9 mouse cellular contexts compared by ENCODE assay signal in genomic region chr15:81812696-81813631, GRCm38 (mm10). TPM values are rescaled to one million over a fixed set of nuclear protein-coding genes. Genes with fewer than 3 reads are reported as not detected.
DNase-seq lines count a peak whose midpoint lies in the region; ATAC-seq and TF ChIP-seq lines count a peak whose summit lies in the region.
"Had no signal": no experiment of that assay in that cellular context is flagged by ENCODE, and none has a peak within 500 bp of the region (broad histone marks: within the 10 kb centered on the region; RNA-seq: fewer than 3 reads in every experiment).

No protein-coding gene starts in this region.

- TF ChIP-seq CTCF in lung, embryonic 14.5 days (IDR thresholded peaks at IDR 0.05; ENCODE audit: low read depth): no peak

- peaks cover 9% of the 10 kb centered on the region for H3K4me1 ChIP-seq in lung, embryonic 14.5 days (ENCODE audit: insufficient read depth)
- peaks cover 28% of the 10 kb centered on the region for H3K4me1 ChIP-seq in forebrain, embryonic 14.5 days (ENCODE audit: control insufficient read depth, insufficient read depth, low read length)
- peaks cover 31% of the 10 kb centered on the region for H3K4me1 ChIP-seq in limb, embryonic 13.5 days
- H3K4me1 ChIP-seq in stomach, embryonic 14.5 days (ENCODE audit: control insufficient read depth, insufficient read depth, low read length): peaks cover 15% of the 10 kb centered on the region; the same call in 1 of the 2 replicates

- intact Hi-C loops in left cerebral cortex, postnatal 25 days (cut with DNase I): no loop called here

- 64% methylated on average over 7 of the region's 7 CpGs for WGBS in lung, embryonic 14.5 days
- 76% methylated on average over 7 of the region's 7 CpGs for WGBS in forebrain, embryonic 14.5 days
- WGBS in limb, embryonic 13.5 days: 71% methylated on average over 7 of the region's 7 CpGs
- WGBS in stomach, embryonic 14.5 days: 69% methylated on average over 7 of the region's 7 CpGs

- DNase-seq in lung, embryonic 14.5 days: no peak
- no peak for DNase-seq in lung, postnatal 25 days (ENCODE audit: low spot score)
- DNase-seq in forebrain, embryonic 14.5 days (ENCODE audit: low spot score): no peak
- no peak for DNase-seq in left cerebral cortex, postnatal 25 days (ENCODE audit: low spot score in 2 of 2)
- DNase-seq in adrenal gland, adult 18-20 months (ENCODE audit: low spot score in 2 of 2): no peak
- DNase-seq: thymus, postnatal 25 days had no signal

- H3K4me2 ChIP-seq in lung, embryonic 14.5 days: peak overlapping the region; percentile 87
- H3K4me2 ChIP-seq in forebrain, embryonic 14.5 days (ENCODE audit: low read length): peak overlapping the region; percentile 87
- peak overlapping the region; percentile 81 for H3K4me2 ChIP-seq in limb, embryonic 13.5 days (replicated peaks)
- H3K4me2 ChIP-seq in stomach, embryonic 14.5 days (replicated peaks; ENCODE audit: low read depth, low read length): peak overlapping the region; percentile 77

- H3K36me3 ChIP-seq in lung, embryonic 14.5 days (ENCODE audit: insufficient read depth): peaks cover 32% of the 10 kb centered on the region
- peaks cover 34% of the 10 kb centered on the region for H3K36me3 ChIP-seq in forebrain, embryonic 14.5 days (ENCODE audit: control insufficient read depth, insufficient read depth, low read length)
- peaks cover 31% of the 10 kb centered on the region for H3K36me3 ChIP-seq in limb, embryonic 13.5 days
- peaks cover 29% of the 10 kb centered on the region for H3K36me3 ChIP-seq in stomach, embryonic 14.5 days (ENCODE audit: control insufficient read depth, insufficient read depth, low read length)

- H3K9me3 ChIP-seq in lung, embryonic 14.5 days (ENCODE audit: low read depth, low read length): no peaks in the 10 kb centered on the region
- H3K9me3 ChIP-seq in forebrain, embryonic 14.5 days (replicated peaks; ENCODE audit: control insufficient read depth, low read length): no peaks in the 10 kb centered on the region
- H3K9me3 ChIP-seq in limb, embryonic 13.5 days: no peaks in the 10 kb centered on the region
- H3K9me3 ChIP-seq in stomach, embryonic 14.5 days (ENCODE audit: control insufficient read depth, low read depth, low read length): no peaks in the 10 kb centered on the region

- H3K27me3 ChIP-seq in lung, embryonic 14.5 days (ENCODE audit: insufficient read depth, low read length): no peaks in the 10 kb centered on the region
- no peaks in the 10 kb centered on the region for H3K27me3 ChIP-seq in forebrain, embryonic 14.5 days (replicated peaks; ENCODE audit: control insufficient read depth, insufficient read depth, low read length)
- no peaks in the 10 kb centered on the region for H3K27me3 ChIP-seq in limb, embryonic 13.5 days
- no peaks in the 10 kb centered on the region for H3K27me3 ChIP-seq in stomach, embryonic 14.5 days (ENCODE audit: control insufficient read depth, insufficient read depth, low read length)

- H3K27ac ChIP-seq in lung, embryonic 14.5 days (ENCODE audit: low read depth): no peak overlapping the region
- no peak overlapping the region for H3K27ac ChIP-seq in forebrain, embryonic 14.5 days (ENCODE audit: low read depth, low read length)
- no peak overlapping the region for H3K27ac ChIP-seq in limb, embryonic 13.5 days
- H3K27ac ChIP-seq in stomach, embryonic 14.5 days (ENCODE audit: low read length): no peak overlapping the region

- no peak overlapping the region for H3K4me3 ChIP-seq in lung, embryonic 14.5 days (ENCODE audit: low read depth, low read length)
- H3K4me3 ChIP-seq in forebrain, embryonic 14.5 days (ENCODE audit: low read depth, low read length): peak overlapping the region; percentile 67; the same call in 1 of the 2 replicates
- peak overlapping the region; percentile 79 for H3K4me3 ChIP-seq in limb, embryonic 13.5 days
- H3K4me3 ChIP-seq in stomach, embryonic 14.5 days (ENCODE audit: low read depth, low read length): no peak overlapping the region

- no peak for ATAC-seq in lung, embryonic 14.5 days (ENCODE audit: insufficient read depth)
- ATAC-seq in forebrain, embryonic 14.5 days: no peak
- no peak for ATAC-seq in limb, embryonic 13.5 days (ENCODE audit: low FRiP score, low read depth)
- no peak for ATAC-seq in stomach, embryonic 14.5 days (ENCODE audit: insufficient number of reproducible peaks, insufficient read depth, low FRiP score, low read depth)
- ATAC-seq: activated CD4-positive, CD25-positive, alpha-beta regulatory T cell, adult 4 months had no signal

- no peak overlapping the region; the same call in 1 of the 2 replicates for H3K9ac ChIP-seq in lung, embryonic 14.5 days
- peak overlapping the region; percentile 82; the same call in 1 of the 2 replicates for H3K9ac ChIP-seq in forebrain, embryonic 14.5 days (ENCODE audit: low read length)
- H3K9ac ChIP-seq in limb, embryonic 13.5 days: peak overlapping the region; percentile 82
- no peak overlapping the region for H3K9ac ChIP-seq in stomach, embryonic 14.5 days (replicated peaks; ENCODE audit: low read depth, low read length)

RNA-seq across cellular contexts. Expression of gene Tef, which starts 10.7 kb away (rescaled TPM):
- polyA plus RNA-seq in lung, embryonic 14.5 days (2014; fragmentation: Nextera tagmentation; extraction: Ambion mirVana): 23.5 and 23.8 TPM in 2 replicates
- 15.1 and 18.1 TPM in 2 replicates for polyA plus RNA-seq in forebrain, embryonic 14.5 days (2014; fragmentation: Nextera tagmentation; extraction: Ambion mirVana)
- polyA plus RNA-seq in limb, embryonic 13.5 days (2015; fragmentation: Nextera tagmentation; extraction: Ambion mirVana): 25.4 and 26.0 TPM in 2 replicates
- polyA plus RNA-seq in stomach, embryonic 14.5 days (2014; fragmentation: Nextera tagmentation; extraction: Ambion mirVana): 23.7 and 25.6 TPM in 2 replicates
- 100 to 1,000 TPM; 220 to 246 TPM for total RNA-seq in left cerebral cortex, postnatal 25 days (2021)
- 10 to 100 TPM; 45.0 to 46.9 TPM for total RNA-seq in adrenal gland, adult 18-20 months (2021)

RNA-seq across cellular contexts. Expression of gene Tob2, which starts 45.6 kb away (rescaled TPM):
- polyA plus RNA-seq in lung, embryonic 14.5 days (2014; fragmentation: Nextera tagmentation; extraction: Ambion mirVana): 23.3 and 24.2 TPM in 2 replicates
- 11.1 and 17.0 TPM in 2 replicates for polyA plus RNA-seq in forebrain, embryonic 14.5 days (2014; fragmentation: Nextera tagmentation; extraction: Ambion mirVana)
- 24.6 and 26.0 TPM in 2 replicates for polyA plus RNA-seq in limb, embryonic 13.5 days (2015; fragmentation: Nextera tagmentation; extraction: Ambion mirVana)
- polyA plus RNA-seq in stomach, embryonic 14.5 days (2014; fragmentation: Nextera tagmentation; extraction: Ambion mirVana): 24.5 and 25.1 TPM in 2 replicates
- total RNA-seq in left cerebral cortex, postnatal 25 days (2021): 10 to 100 TPM; 25.5 to 27.2 TPM
- total RNA-seq in adrenal gland, adult 18-20 months (2021): 100 to 1,000 TPM; 103 to 121 TPM

RNA-seq across cellular contexts. Expression of gene Phf5a, which starts 58.7 kb away (rescaled TPM):
- 211 and 220 TPM in 2 replicates for polyA plus RNA-seq in lung, embryonic 14.5 days (2014; fragmentation: Nextera tagmentation; extraction: Ambion mirVana)
- polyA plus RNA-seq in forebrain, embryonic 14.5 days (2014; fragmentation: Nextera tagmentation; extraction: Ambion mirVana): 153 and 202 TPM in 2 replicates
- polyA plus RNA-seq in limb, embryonic 13.5 days (2015; fragmentation: Nextera tagmentation; extraction: Ambion mirVana): 151 and 158 TPM in 2 replicates
- 153 and 157 TPM in 2 replicates for polyA plus RNA-seq in stomach, embryonic 14.5 days (2014; fragmentation: Nextera tagmentation; extraction: Ambion mirVana)
- total RNA-seq in left cerebral cortex, postnatal 25 days (2021): 10 to 100 TPM; 33.7 to 34.7 TPM
- 10 to 100 TPM; 54.3 to 55.6 TPM for total RNA-seq in adrenal gland, adult 18-20 months (2021)

RNA-seq across cellular contexts. Expression of gene Aco2, which starts 59.1 kb away (rescaled TPM):
- polyA plus RNA-seq in lung, embryonic 14.5 days (2014; fragmentation: Nextera tagmentation; extraction: Ambion mirVana): 149 and 152 TPM in 2 replicates
- polyA plus RNA-seq in forebrain, embryonic 14.5 days (2014; fragmentation: Nextera tagmentation; extraction: Ambion mirVana): 204 and 231 TPM in 2 replicates
- polyA plus RNA-seq in limb, embryonic 13.5 days (2015; fragmentation: Nextera tagmentation; extraction: Ambion mirVana): 142 and 156 TPM in 2 replicates
- 136 and 144 TPM in 2 replicates for polyA plus RNA-seq in stomach, embryonic 14.5 days (2014; fragmentation: Nextera tagmentation; extraction: Ambion mirVana)
- 100 to 1,000 TPM; 423 to 442 TPM for total RNA-seq in left cerebral cortex, postnatal 25 days (2021)
- 1,000 to 10,000 TPM in 1 of 2 experiments, 100 to 1,000 TPM in 1; 791 to 1,455 TPM for total RNA-seq in adrenal gland, adult 18-20 months (2021)

Comparison
In these comparisons a context has a peak if more than half of its experiments do, and no peak if none do; other contexts are left out.
1. H3K4me3 ChIP-seq: peak in forebrain, embryonic 14.5 days (single experiment) and limb, embryonic 13.5 days (single experiment); none in lung, embryonic 14.5 days (single experiment) and stomach, embryonic 14.5 days (single experiment).
2. H3K9ac ChIP-seq: peak in forebrain, embryonic 14.5 days (single experiment) and limb, embryonic 13.5 days (single experiment); none in lung, embryonic 14.5 days (single experiment) and stomach, embryonic 14.5 days (single experiment).
3. Peak in every context shown above with its lines, with median percentiles within 50 percentile points of each other: H3K4me2 ChIP-seq.